Mouse (Mus musculus): ENCODE measurements around the gene Sftpa1.

Gene Sftpa1

GRCm38 (mm10) chr14:41131540-41131939 is at the start of gene Sftpa1:
Gene Sftpa1, plus strand, starts transcription at chr14:41131782.
- DNase-seq: no peak

GRCm38 (mm10) chr14:41082408-41082807 is 49.2 kb upstream of the Sftpa1 start:
- DNase-seq: no peak

GRCm38 (mm10) chr14:41087509-41087908 is 44.1 kb upstream of the Sftpa1 start:
- peak; percentile 29 to 37 for DNase-seq

DNA sequence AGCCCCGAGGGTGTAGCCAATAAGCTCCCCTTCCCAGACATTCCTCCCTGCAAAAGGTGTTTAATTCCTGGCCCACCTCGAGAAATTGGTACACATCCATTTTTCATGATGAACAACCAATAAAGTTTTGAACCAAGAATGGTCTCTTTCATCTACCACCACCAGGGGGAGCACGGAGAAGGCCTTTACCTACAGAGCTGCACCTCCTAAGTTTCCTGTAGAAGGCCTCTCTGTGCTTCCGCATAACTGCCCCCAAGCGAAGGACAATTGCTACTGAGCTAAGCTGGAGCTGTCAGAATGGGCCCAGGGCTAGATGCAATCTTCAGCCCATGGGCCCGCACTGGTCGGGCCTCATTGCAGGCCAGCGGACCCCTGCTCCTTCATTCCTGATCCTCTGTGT is 40.8 kb upstream of the Sftpa1 start:
- peak; percentile 22 to 26 for DNase-seq

DNA sequence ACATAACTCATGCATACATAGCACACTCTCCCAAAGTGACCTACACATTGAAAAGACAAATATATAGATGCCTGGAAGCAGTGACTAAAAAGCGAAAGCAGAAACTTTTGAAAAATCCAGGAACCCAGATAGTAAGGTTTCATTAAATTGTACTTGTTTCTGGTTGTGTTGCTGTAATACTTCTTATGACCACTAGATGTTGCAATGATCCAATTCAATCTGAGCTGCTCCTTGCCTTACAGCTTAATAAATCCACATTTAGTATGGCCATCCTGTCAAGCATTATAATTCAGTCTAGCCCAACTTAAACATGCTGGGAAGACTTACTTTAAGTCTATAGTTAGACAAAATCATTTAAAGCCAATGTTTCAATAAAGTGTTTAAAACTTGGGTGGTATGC is 37.5 kb upstream of the Sftpa1 start:
- no peak for DNase-seq

- DNase-seq: no peak
Observed at GRCm38 (mm10) chr14:41096296-41096860, 35.2 kb upstream of the Sftpa1 start.

DNA sequence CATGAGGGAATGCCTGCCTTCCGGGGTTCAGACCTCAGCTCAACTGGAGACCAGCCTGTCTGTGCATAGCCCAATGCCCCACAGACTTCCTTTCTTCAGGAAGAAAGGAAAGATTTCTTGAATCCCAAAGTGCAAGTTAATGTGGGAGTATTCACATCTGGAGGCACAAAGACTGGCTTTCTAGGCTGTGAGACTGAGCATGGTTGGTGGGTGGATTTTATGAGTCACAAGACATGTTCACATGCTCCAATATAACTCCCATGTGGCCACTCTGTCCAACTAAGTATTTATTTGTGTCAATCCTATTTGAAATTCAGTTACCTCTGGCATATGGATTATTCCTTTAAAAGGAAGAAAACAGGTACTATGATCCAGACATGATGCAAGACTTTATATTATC is 32.9 kb upstream of the Sftpa1 start:
- DNase-seq: no peak

DNA sequence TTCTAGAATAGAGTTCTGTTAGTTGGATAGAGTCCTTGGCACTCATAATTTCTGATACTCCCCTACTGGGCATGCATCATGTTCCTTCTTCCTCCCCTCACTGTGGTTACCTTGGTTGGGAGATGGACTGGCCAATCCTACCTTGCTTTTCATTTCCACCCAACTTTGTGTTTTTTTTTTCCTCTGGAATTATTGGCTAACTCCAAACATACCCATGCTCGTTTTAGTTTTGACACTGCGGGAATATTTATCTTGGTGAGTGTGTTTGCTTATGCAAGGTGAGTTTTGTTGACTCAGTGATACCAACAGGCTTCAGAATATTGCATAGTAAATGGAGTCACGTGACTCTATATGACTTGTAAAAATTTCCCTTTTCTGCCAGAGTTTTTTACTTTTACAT is 30.9 kb upstream of the Sftpa1 start:
- DNase-seq: no peak

DNA sequence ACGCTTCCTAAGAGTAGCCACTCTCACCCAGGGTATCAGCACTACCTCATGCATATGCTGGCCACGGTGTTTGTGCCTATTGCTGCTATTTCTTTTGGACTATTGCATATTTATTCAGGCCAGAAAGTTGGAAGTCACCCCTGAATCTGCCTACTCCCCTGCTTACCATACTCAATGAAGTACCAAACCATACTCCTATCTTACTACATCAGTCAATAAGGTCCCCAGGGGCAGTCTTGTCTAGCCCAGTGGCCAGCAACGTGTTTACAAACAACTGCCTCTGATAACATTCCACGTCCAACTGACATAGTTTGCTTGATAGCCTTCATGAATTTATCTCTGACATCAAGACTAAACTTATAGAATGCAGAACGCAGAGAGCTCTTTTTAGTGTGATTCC is 30.3 kb upstream of the Sftpa1 start:
- DNase-seq: no peak

GRCm38 (mm10) chr14:41102269-41102668 is 29.3 kb upstream of the Sftpa1 start:
- no peak for DNase-seq

DNA sequence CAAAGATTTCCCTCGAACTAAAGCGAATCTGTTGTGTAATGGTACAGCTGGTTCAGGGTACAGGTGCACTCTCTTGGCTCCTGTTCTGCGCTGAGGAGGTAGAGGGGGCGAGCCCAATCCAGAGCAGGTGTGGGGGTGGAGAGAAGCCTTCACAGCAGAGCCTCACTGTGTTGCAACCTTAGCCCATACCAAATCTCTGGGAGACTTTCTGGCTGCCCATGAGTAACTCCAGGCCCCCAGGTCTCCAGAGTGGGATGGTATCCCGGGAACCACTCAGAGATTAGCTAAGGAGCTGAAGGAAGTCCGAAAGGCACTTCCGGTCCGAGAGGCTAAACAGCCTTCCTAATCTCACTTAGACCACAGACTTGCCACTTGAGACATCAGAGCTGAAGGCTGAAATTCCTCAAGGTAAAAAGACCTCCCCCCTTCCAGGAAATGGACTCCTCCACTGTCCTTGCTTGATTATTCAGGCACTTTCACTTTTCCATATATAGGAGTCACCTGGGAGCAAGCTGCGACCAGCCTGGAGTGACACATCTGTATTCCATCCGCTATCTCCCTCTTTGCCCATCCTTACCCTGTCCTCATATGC is 26.6 kb upstream of the Sftpa1 start, which contains the start of gene Mat1a:
TSS of gene Mat1a (plus strand) at position 183 of the 592 bp plus-strand sequence.
- DNase-seq: no peak

- DNase-seq: no peak
Observed at GRCm38 (mm10) chr14:41111031-41111668, 20.4 kb upstream of the Sftpa1 start.

GRCm38 (mm10) chr14:41112944-41113343 is 18.6 kb upstream of the Sftpa1 start:
- DNase-seq: no peak

DNA sequence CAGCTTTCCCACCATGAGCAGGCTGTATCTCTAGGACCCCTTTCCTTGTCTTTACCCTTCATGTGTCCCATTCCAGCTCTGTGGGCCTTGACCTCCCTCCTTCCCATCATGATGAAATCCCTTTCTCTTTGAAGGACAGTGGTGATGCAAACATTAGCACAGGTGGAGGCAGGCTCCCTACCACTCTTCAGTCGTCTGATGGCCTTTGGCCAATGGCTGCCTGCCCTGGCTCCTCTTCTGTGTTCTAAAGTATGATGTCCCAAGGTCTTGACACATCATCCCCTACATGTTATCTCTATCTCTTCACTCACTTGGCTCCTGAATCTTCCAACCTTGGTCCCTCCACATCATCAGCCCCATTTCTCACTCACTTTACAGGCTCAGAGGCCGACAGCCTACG is 15.3 kb upstream of the Sftpa1 start:
- no peak for DNase-seq

- no peak for DNase-seq
Observed at GRCm38 (mm10) chr14:41124683-41125082, 6.9 kb upstream of the Sftpa1 start.

- DNase-seq: no peak
Observed at GRCm38 (mm10) chr14:41127997-41128396, 3.6 kb upstream of the Sftpa1 start.

- DNase-seq: no peak
Observed at GRCm38 (mm10) chr14:41137006-41137405, 5.4 kb downstream of the Sftpa1 start.

- DNase-seq: no peak
Observed at GRCm38 (mm10) chr14:41140686-41141085, 9.1 kb downstream of the Sftpa1 start.

DNA sequence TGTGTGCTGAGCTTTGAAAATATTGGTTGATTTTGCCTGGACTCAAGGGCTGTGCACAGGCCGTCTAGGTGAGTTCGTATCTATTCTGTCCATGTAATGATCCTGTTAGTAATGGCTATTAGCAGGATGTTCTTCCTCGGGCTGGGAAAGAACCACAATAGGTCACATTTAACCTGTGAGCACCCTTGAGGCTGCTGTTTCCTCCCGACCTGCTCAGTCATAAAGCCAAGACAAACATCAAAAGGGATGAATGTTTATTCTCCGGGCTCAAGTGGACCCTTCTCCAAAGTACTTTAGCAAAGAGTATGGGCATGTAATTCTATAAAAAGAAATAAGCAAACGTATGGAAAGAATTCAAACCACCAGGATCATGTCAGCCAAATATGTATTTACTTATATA is 14.5 kb downstream of the Sftpa1 start:
- DNase-seq: no peak

DNA sequence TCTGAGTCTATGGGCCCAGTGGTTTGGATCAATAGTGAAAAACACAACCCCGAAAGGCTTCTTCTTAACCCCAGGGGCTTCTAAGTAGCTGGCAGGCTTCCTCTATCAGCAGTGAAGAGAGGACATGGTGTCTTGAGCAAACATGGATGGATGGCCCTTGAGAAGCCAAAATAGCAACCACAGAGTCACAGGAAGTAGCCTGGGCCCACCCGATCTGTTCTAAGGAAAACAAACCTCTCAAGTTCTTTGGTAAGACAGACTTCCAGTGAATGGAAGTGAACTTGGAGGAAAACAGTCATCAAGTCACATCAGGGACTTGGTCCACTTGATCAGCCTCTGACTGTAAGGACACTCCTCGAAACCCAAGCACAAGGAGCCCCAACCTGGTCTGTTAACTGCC is 15.3 kb downstream of the Sftpa1 start:
- DNase-seq: no peak

DNA sequence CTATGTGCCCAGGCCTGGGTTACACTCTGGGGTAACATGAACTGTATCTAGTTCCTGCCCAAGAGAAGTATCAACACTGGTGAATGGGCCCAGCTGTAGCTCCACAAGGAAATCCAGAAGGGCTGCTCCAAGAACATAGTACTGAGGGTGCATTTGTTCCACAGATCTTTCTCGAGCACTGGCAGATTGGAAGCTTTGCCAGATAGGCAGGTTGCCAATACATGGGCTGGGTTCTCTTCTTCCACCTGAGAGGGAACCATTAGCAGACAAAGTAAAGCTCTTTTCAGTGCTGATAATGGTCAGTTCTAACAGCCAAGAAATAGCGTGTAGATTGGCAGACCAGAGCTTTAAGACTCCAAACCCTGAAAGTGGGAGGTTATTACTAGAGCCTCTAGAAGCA is 15.8 kb downstream of the Sftpa1 start:
- DNase-seq: no peak

- DNase-seq: no peak
Observed at GRCm38 (mm10) chr14:41151220-41151898, 19.8 kb downstream of the Sftpa1 start, which contains the start of gene Mbl1. Gene Mbl1, plus strand, starts transcription at chr14:41151458.

GRCm38 (mm10) chr14:41160076-41160475 is 28.5 kb downstream of the Sftpa1 start:
- no peak for DNase-seq

DNA sequence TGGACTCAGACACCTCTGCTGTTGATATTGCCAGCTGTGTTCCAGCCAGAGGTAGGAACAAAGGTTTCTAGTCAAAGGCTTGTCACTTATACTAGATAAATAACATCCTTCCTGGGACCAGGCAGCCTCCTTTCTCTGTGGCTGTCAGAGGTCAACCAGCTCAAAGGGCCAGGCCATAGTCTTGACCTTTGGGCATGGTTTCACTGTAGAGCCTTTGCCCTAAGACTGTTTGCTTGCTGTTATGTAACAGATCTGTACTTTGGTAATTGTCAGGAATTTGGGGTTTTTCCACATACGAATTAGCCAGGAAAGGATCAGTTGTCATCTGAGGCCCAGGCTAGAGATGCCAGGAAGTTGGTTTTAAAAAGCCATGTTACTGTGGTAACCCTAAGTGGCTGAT is 29.2 kb downstream of the Sftpa1 start:
- no peak for DNase-seq
